ENCODE assay signal across 28 mouse cellular contexts in genomic region chr14:27312380-27312779, GRCm38 (mm10).
DNase-seq lines count a peak whose midpoint lies in the region; ATAC-seq lines count a peak whose summit lies in the region.
"Had no signal": no experiment of that assay in that cellular context is flagged by ENCODE, and none has a peak within 500 bp of the region (broad histone marks: within the 10 kb centered on the region; RNA-seq: fewer than 3 reads in every experiment).

No protein-coding gene starts in this region.

- 62% methylated on average over 1 of the region's 1 CpGs for WGBS in liver, embryonic 15.5 days (ENCODE audit: insufficient replicate concordance)
- WGBS in liver, embryonic 11.5 days, result 74% methylated on average over 1 of the region's 1 CpGs
- WGBS in liver, embryonic 16.5 days (ENCODE audit: insufficient replicate concordance), result 71% methylated on average over 1 of the region's 1 CpGs
- 84% methylated on average over 1 of the region's 1 CpGs for WGBS in forebrain, embryonic 12.5 days

- 0 out of 2 replicates have a peak, but pooled peaks cover 5% of the 10 kb centered on the region for H3K4me1 ChIP-seq in liver, embryonic 15.5 days (replicated peaks)
- H3K4me1 ChIP-seq in liver, embryonic 11.5 days (replicated peaks; ENCODE audit: control insufficient read depth, insufficient read depth, low read length), result no peaks in the 10 kb centered on the region
- no peaks in the 10 kb centered on the region for H3K4me1 ChIP-seq in liver, embryonic 16.5 days (ENCODE audit: control insufficient read depth, low read depth, low read length)
- no peaks in the 10 kb centered on the region for H3K4me1 ChIP-seq in forebrain, embryonic 12.5 days
- H3K4me1 ChIP-seq: embryonic facial prominence, embryonic 10.5 days; embryonic facial prominence, embryonic 13.5 days; forebrain, embryonic 13.5 days; heart, embryonic 10.5 days; heart, embryonic 13.5 days had no signal

- no peaks in the 10 kb centered on the region for H3K9me3 ChIP-seq in liver, embryonic 15.5 days (replicated peaks)
- H3K9me3 ChIP-seq in liver, embryonic 11.5 days (ENCODE audit: control insufficient read depth, low read length), result no peaks in the 10 kb centered on the region
- H3K9me3 ChIP-seq in liver, embryonic 16.5 days (replicated peaks; ENCODE audit: control insufficient read depth, low read length), result no peaks in the 10 kb centered on the region
- no peaks in the 10 kb centered on the region for H3K9me3 ChIP-seq in forebrain, embryonic 12.5 days
- H3K9me3 ChIP-seq: embryonic facial prominence, embryonic 10.5 days; embryonic facial prominence, embryonic 13.5 days; forebrain, embryonic 13.5 days; heart, embryonic 10.5 days; heart, embryonic 13.5 days had no signal

- H3K27ac ChIP-seq in liver, embryonic 15.5 days (replicated peaks), result no peak overlapping the region
- H3K27ac ChIP-seq in liver, embryonic 11.5 days (ENCODE audit: low read depth, low read length), result no peak overlapping the region
- H3K27ac ChIP-seq in liver, embryonic 16.5 days (ENCODE audit: low read length), result no peak overlapping the region
- no peak overlapping the region for H3K27ac ChIP-seq in forebrain, embryonic 12.5 days
- H3K27ac ChIP-seq: embryonic facial prominence, embryonic 10.5 days; embryonic facial prominence, embryonic 13.5 days; forebrain, embryonic 13.5 days; heart, adult 2 months; heart, embryonic 10.5 days; heart, embryonic 13.5 days; hindbrain, embryonic 14.5 days; hindbrain, postnatal 0 days had no signal

- no peak overlapping the region for H3K4me3 ChIP-seq in liver, embryonic 15.5 days (replicated peaks)
- no peak overlapping the region for H3K4me3 ChIP-seq in liver, embryonic 11.5 days (ENCODE audit: low read depth, low read length)
- no peak overlapping the region for H3K4me3 ChIP-seq in liver, embryonic 16.5 days (ENCODE audit: low read depth, low read length)
- H3K4me3 ChIP-seq in forebrain, embryonic 12.5 days (replicated peaks), result no peak overlapping the region
- H3K4me3 ChIP-seq: embryonic facial prominence, embryonic 10.5 days; embryonic facial prominence, embryonic 13.5 days; erythroblast, embryonic 14.5 days; forebrain, embryonic 13.5 days; heart, adult 2 months; heart, embryonic 10.5 days; heart, embryonic 13.5 days had no signal

- peak; percentile 70 for ATAC-seq in liver, embryonic 15.5 days (ENCODE audit: insufficient read depth)
- no peak for ATAC-seq in liver, embryonic 11.5 days (replicated peaks; ENCODE audit: low FRiP score)
- ATAC-seq in liver, embryonic 16.5 days (ENCODE audit: low read depth), result peak; percentile 86
- no peak for ATAC-seq in forebrain, embryonic 12.5 days (ENCODE audit: low FRiP score)
- ATAC-seq: forebrain, embryonic 13.5 days; forebrain, embryonic 16.5 days; hindbrain, postnatal 0 days; Patski had no signal

- no peak overlapping the region for H3K4me2 ChIP-seq in liver, embryonic 15.5 days
- no peak overlapping the region for H3K4me2 ChIP-seq in liver, embryonic 11.5 days
- no peak overlapping the region for H3K4me2 ChIP-seq in liver, embryonic 16.5 days (ENCODE audit: low read depth, low read length)
- no peak overlapping the region for H3K4me2 ChIP-seq in forebrain, embryonic 12.5 days
- H3K4me2 ChIP-seq: embryonic facial prominence, embryonic 13.5 days; forebrain, embryonic 13.5 days; heart, embryonic 13.5 days; hindbrain, embryonic 14.5 days had no signal

- H3K9ac ChIP-seq in liver, embryonic 15.5 days, result no peak overlapping the region
- H3K9ac ChIP-seq in liver, embryonic 11.5 days (ENCODE audit: low read depth, low read length), result no peak overlapping the region
- no peak overlapping the region for H3K9ac ChIP-seq in liver, embryonic 16.5 days (ENCODE audit: low read depth, low read length)
- H3K9ac ChIP-seq in forebrain, embryonic 12.5 days, result no peak overlapping the region
- H3K9ac ChIP-seq: embryonic facial prominence, embryonic 13.5 days; forebrain, embryonic 13.5 days; heart, embryonic 13.5 days; hindbrain, embryonic 14.5 days had no signal

- no peaks in the 10 kb centered on the region for H3K27me3 ChIP-seq in liver, embryonic 15.5 days
- no peaks in the 10 kb centered on the region for H3K27me3 ChIP-seq in liver, embryonic 11.5 days (replicated peaks; ENCODE audit: control insufficient read depth, insufficient read depth, low read length)
- H3K27me3 ChIP-seq in liver, embryonic 16.5 days (ENCODE audit: control insufficient read depth, insufficient read depth, low read depth, low read length), result no peaks in the 10 kb centered on the region
- no peaks in the 10 kb centered on the region for H3K27me3 ChIP-seq in forebrain, embryonic 12.5 days
- H3K27me3 ChIP-seq: embryonic facial prominence, embryonic 13.5 days; forebrain, embryonic 13.5 days; heart, embryonic 13.5 days; Patski had no signal

- H3K36me3 ChIP-seq in liver, embryonic 15.5 days (replicated peaks), result no peaks in the 10 kb centered on the region
- no peaks in the 10 kb centered on the region for H3K36me3 ChIP-seq in liver, embryonic 11.5 days (ENCODE audit: control insufficient read depth, insufficient read depth, low read length)
- H3K36me3 ChIP-seq in liver, embryonic 16.5 days (ENCODE audit: control insufficient read depth, insufficient read depth), result no peaks in the 10 kb centered on the region
- H3K36me3 ChIP-seq in forebrain, embryonic 12.5 days (replicated peaks), result no peaks in the 10 kb centered on the region
- H3K36me3 ChIP-seq: embryonic facial prominence, embryonic 10.5 days; embryonic facial prominence, embryonic 13.5 days; heart, embryonic 10.5 days; heart, embryonic 13.5 days had no signal

- DNase-seq in liver, embryonic 11.5 days (ENCODE audit: low spot score), result no peak
- peak; percentile 32 for DNase-seq in yolk sac, embryonic 10.5 days (ENCODE audit: low spot score)
- DNase-seq in lung, postnatal 25 days (ENCODE audit: low spot score), result no peak
- DNase-seq: adrenal gland, adult 2 months; adrenal gland, postnatal 14 days; cerebellum, adult 11 months; cerebellum, adult 2 months; cerebellum, adult 9-11 months; cerebellum, postnatal 36 days; embryo, embryonic 11 days; gastrocnemius, postnatal 10 days; gastrocnemius, postnatal 36 days; heart, adult 2 months; heart, postnatal 14 days; heart, postnatal 4 days had no signal

Comparison
In these comparisons a context has a peak if more than half of its experiments do, and no peak if none do; other contexts are left out.
1. ATAC-seq: peak in liver, embryonic 15.5 days (single experiment) and liver, embryonic 16.5 days (single experiment); none in liver, embryonic 11.5 days (single experiment) and forebrain, embryonic 12.5 days (single experiment).